Mouse (Mus musculus): ENCODE measurements at regions not wholly inside any gene's neighbourhood (a gene's known extent, or its start where the extent isn't known, plus 50 kb on each side); places are given as distances from the start of the nearest gene placed in this dataset.

GRCm38 (mm10) chr12:99063885-99064284 is 143.5 kb downstream of the Ttc8 start:
- no peak for TF ChIP-seq CTCF (IDR thresholded peaks at IDR 0.05)
- no peaks in the 10 kb centered on the region for H3K27me3 ChIP-seq
- in situ Hi-C loops (cut with MboI; ENCODE audit: low pct_unique_long_range_greater_than_20kb): no loop called here
- ChIA-PET POLR2A (no interaction called here), CTCF (interaction anchor here (1.1 kb wide), 1 partner anchor 16 kb away, joined by 3 read pairs; no protein-coding TSS in a partner anchor)
- DNase-seq (ENCODE audit: low read depth, low spot score): peak; percentile 33
- ATAC-seq: no peak

- TF ChIP-seq CTCF (IDR thresholded peaks at IDR 0.05): no peak
- no peaks in the 10 kb centered on the region for H3K27me3 ChIP-seq
- ChIA-PET CTCF (no interaction called here), POLR2A (no interaction called here)
- in situ Hi-C loops (cut with MboI; ENCODE audit: low pct_unique_long_range_greater_than_20kb): no loop called here
- ATAC-seq: no peak
- DNase-seq (ENCODE audit: low read depth, low spot score): no peak
Measured at GRCm38 (mm10) chr12:99067962-99068361, 147.6 kb downstream of the Ttc8 start.

GRCm38 (mm10) chr12:99073766-99074165 is 153.4 kb downstream of the Ttc8 start:
- CTCF ChIA-PET: interaction anchor here (2.3 kb wide), 1 partner anchor 10 kb away, joined by 9 read pairs; no protein-coding TSS in a partner anchor
- POLR2A ChIA-PET: no interaction called here
- no peaks in the 10 kb centered on the region for H3K27me3 ChIP-seq
- ATAC-seq (no peak), DNase-seq (ENCODE audit: low read depth, low spot score) (no peak)
- no peak for TF ChIP-seq CTCF (IDR thresholded peaks at IDR 0.05)
- in situ Hi-C loops (cut with MboI; ENCODE audit: low pct_unique_long_range_greater_than_20kb): no loop called here

- ATAC-seq (no peak), DNase-seq (ENCODE audit: low read depth, low spot score) (no peak)
- in situ Hi-C loops (cut with MboI; ENCODE audit: low pct_unique_long_range_greater_than_20kb): no loop called here
- ChIA-PET POLR2A (no interaction called here), CTCF (interaction anchor here (1.4 kb wide), 1 partner anchor 11 kb away, joined by 3 read pairs; no protein-coding TSS in a partner anchor)
- TF ChIP-seq CTCF (IDR thresholded peaks at IDR 0.05): no peak
- H3K27me3 ChIP-seq: no peaks in the 10 kb centered on the region
Measured at GRCm38 (mm10) chr12:99077366-99077765, 157.0 kb downstream of the Ttc8 start.

GRCm38 (mm10) chr12:99079873-99080272 is 159.5 kb downstream of the Ttc8 start:
- no peak for ATAC-seq
- in situ Hi-C loops (cut with MboI; ENCODE audit: low pct_unique_long_range_greater_than_20kb): loop anchor here (10.0 kb wide), 2 partner anchors 885 to 1025 kb away; partner anchors contain the start of gene Kcnk13
- POLR2A ChIA-PET: no interaction called here

GRCm38 (mm10) chr12:99083616-99084015 is 163.2 kb downstream of the Ttc8 start:
- no peak for ATAC-seq
- TF ChIP-seq CTCF (IDR thresholded peaks at IDR 0.05): no peak

More at GRCm38 (mm10) chr12:99079873-99080272, 159.5 kb downstream of the Ttc8 start:
- no peak for DNase-seq (ENCODE audit: low read depth, low spot score)
- H3K27me3 ChIP-seq: no peaks in the 10 kb centered on the region
- CTCF ChIA-PET: interaction anchor here (1.0 kb wide), 1 partner anchor 17 kb away, joined by 3 read pairs; no protein-coding TSS in a partner anchor
- no peak for TF ChIP-seq CTCF (IDR thresholded peaks at IDR 0.05)

GRCm38 (mm10) chr12:99084144-99084543 is 163.8 kb downstream of the Ttc8 start:
- H3K27me3 ChIP-seq: no peaks in the 10 kb centered on the region
- CTCF ChIA-PET: interaction anchor here (0.6 to 1.9 kb wide), 8 partner anchors 8 to 779 kb away, joined by 3 to 9 read pairs (median 4); no protein-coding TSS in a partner anchor
- TF ChIP-seq CTCF (IDR thresholded peaks at IDR 0.05): peak; percentile 99
- peak; percentile 90 for ATAC-seq
- POLR2A ChIA-PET: no interaction called here
- DNase-seq (ENCODE audit: low read depth, low spot score): peak; percentile 17
- in situ Hi-C loops (cut with MboI; ENCODE audit: low pct_unique_long_range_greater_than_20kb): loop anchor here (10.0 kb wide), 2 partner anchors 881 to 1021 kb away; partner anchors contain the start of gene Kcnk13

More at GRCm38 (mm10) chr12:99083616-99084015, 163.2 kb downstream of the Ttc8 start:
- no peak for DNase-seq (ENCODE audit: low read depth, low spot score)
- CTCF ChIA-PET: interaction anchor here (0.6 to 1.9 kb wide), 8 partner anchors 9 to 779 kb away, joined by 3 to 9 read pairs (median 4); no protein-coding TSS in a partner anchor
- in situ Hi-C loops (cut with MboI; ENCODE audit: low pct_unique_long_range_greater_than_20kb): loop anchor here (10.0 kb wide), 2 partner anchors 881 to 1021 kb away; partner anchors contain the start of gene Kcnk13
- POLR2A ChIA-PET: no interaction called here
- no peaks in the 10 kb centered on the region for H3K27me3 ChIP-seq

- ChIA-PET POLR2A (no interaction called here), CTCF (interaction anchor here (1.1 kb wide), 1 partner anchor 21 kb away, joined by 3 read pairs; no protein-coding TSS in a partner anchor)
- in situ Hi-C loops (cut with MboI; ENCODE audit: low pct_unique_long_range_greater_than_20kb): loop anchor here (5.0 to 10.0 kb wide), 3 partner anchors 750 to 1018 kb away; partner anchors contain the start of gene Kcnk13
- no peak for DNase-seq (ENCODE audit: low read depth, low spot score)
- H3K27me3 ChIP-seq: no peaks in the 10 kb centered on the region
- ATAC-seq: no peak
- TF ChIP-seq CTCF (IDR thresholded peaks at IDR 0.05): no peak
Measured at GRCm38 (mm10) chr12:99087286-99087685, 166.9 kb downstream of the Ttc8 start.

GRCm38 (mm10) chr12:99091770-99092169 is 171.4 kb downstream of the Ttc8 start:
- no peak for ATAC-seq

GRCm38 (mm10) chr12:99093151-99093550 is 172.8 kb downstream of the Ttc8 start:
- no peaks in the 10 kb centered on the region for H3K27me3 ChIP-seq
- no peak for DNase-seq (ENCODE audit: low read depth, low spot score)
- ChIA-PET POLR2A (no interaction called here), CTCF (interaction anchor here (1.2 to 1.6 kb wide), 2 partner anchors 10 to 768 kb away, joined by 3 to 5 read pairs; no protein-coding TSS in a partner anchor)
- in situ Hi-C loops (cut with MboI; ENCODE audit: low pct_unique_long_range_greater_than_20kb): loop anchor here (10.0 kb wide), 2 partner anchors 472 to 532 kb away; partner anchors contain the start of gene Foxn3
- no peak for ATAC-seq
- TF ChIP-seq CTCF (IDR thresholded peaks at IDR 0.05): no peak

More at GRCm38 (mm10) chr12:99091770-99092169, 171.4 kb downstream of the Ttc8 start:
- DNase-seq (ENCODE audit: low read depth, low spot score): no peak
- TF ChIP-seq CTCF (IDR thresholded peaks at IDR 0.05): no peak
- ChIA-PET CTCF (interaction anchor here (1.2 to 1.6 kb wide), 2 partner anchors 9 to 769 kb away, joined by 3 to 5 read pairs; no protein-coding TSS in a partner anchor), POLR2A (no interaction called here)
- in situ Hi-C loops (cut with MboI; ENCODE audit: low pct_unique_long_range_greater_than_20kb): loop anchor here (10.0 kb wide), 2 partner anchors 473 to 533 kb away; partner anchors contain the start of gene Foxn3
- no peaks in the 10 kb centered on the region for H3K27me3 ChIP-seq

GRCm38 (mm10) chr12:99093989-99094388 is 173.6 kb downstream of the Ttc8 start:
- CTCF ChIA-PET: no interaction called here
- ATAC-seq (no peak), DNase-seq (ENCODE audit: low read depth, low spot score) (no peak)
- no peak for TF ChIP-seq CTCF (IDR thresholded peaks at IDR 0.05)
- no peaks in the 10 kb centered on the region for H3K27me3 ChIP-seq
- POLR2A ChIA-PET: interaction anchor here (0.7 kb wide), 1 partner anchor 897 kb away, joined by 4 read pairs; no protein-coding TSS in a partner anchor
- in situ Hi-C loops (cut with MboI; ENCODE audit: low pct_unique_long_range_greater_than_20kb): loop anchor here (10.0 kb wide), 2 partner anchors 471 to 531 kb away; partner anchors contain the start of gene Foxn3
